Mouse (Mus musculus): ENCODE measurements at regions not wholly inside any gene's neighbourhood (a gene's known extent, or its start where the extent isn't known, plus 50 kb on each side); places are given as distances from the start of the nearest gene placed in this dataset.

- TF ChIP-seq CTCF (IDR thresholded peaks at IDR 0.05; ENCODE audit: control insufficient read depth, insufficient read depth, insufficient replicate concordance, low read depth, low read length) (no peak), POLR2A (IDR thresholded peaks at IDR 0.05; ENCODE audit: control insufficient read depth, low read depth, low read length) (no peak)
These were observed 157.9 kb upstream of the Sdk2 start for GRCm38 (mm10) chr11:114224706-114225105.
